Mouse (Mus musculus) G1E (cell line): ENCODE measurements around the gene Itga7. TPM values are rescaled to one million over a fixed set of nuclear protein-coding genes. Genes with fewer than 3 reads are reported as not detected.

ENCODE experiments used
- ATAC-seq: 2 replicates; pipeline ENCODE4 v1.8.0; 2016; ENCODE audit warnings: mild to moderate bottlenecking; ENCODE audit not compliant: insufficient number of reproducible peaks, poor library complexity, low FRiP score, severe bottlenecking; ENCODE audit errors: extremely low read depth
- DNase-seq: peaks from one replicate; pipeline ENCODE4 v3.0.0; 2012; ENCODE audit warnings: low spot score
- H3K27me3 ChIP-seq: 2 replicates; pipeline ENCODE4 v1.6.1; 2012; ENCODE audit warnings: mild to moderate bottlenecking, low read length, inconsistent platforms; ENCODE audit not compliant: insufficient read depth
- H3K36me3 ChIP-seq: replicated peaks from 2 replicates; pipeline ENCODE3; 2012; ENCODE audit warnings: mild to moderate bottlenecking, inconsistent platforms
- H3K4me1 ChIP-seq: 2 replicates; pipeline ENCODE4 v1.6.1; 2012; ENCODE audit warnings: low read depth, low read length, inconsistent platforms, mixed read lengths; ENCODE audit not compliant: insufficient read depth
- H3K4me3 ChIP-seq: 2 replicates; pipeline ENCODE4 v1.5.1; 2012; ENCODE audit warnings: low read depth, mild to moderate bottlenecking, inconsistent platforms, low read length, moderate library complexity, mixed read lengths
- H3K9me3 ChIP-seq: replicated peaks from 2 replicates; pipeline ENCODE4 v1.6.1; 2012; ENCODE audit warnings: inconsistent platforms
- CTCF ChIP-seq: IDR thresholded peaks from 2 replicates; pipeline ENCODE4 v1.5.1; 2012; ENCODE audit warnings: low read depth, low read length, inconsistent platforms, mixed read lengths
- GATA1 ChIP-seq: IDR thresholded peaks from 2 replicates; pipeline ENCODE4 v1.6.1; 2012; ENCODE audit warnings: borderline replicate concordance, low read length, inconsistent platforms, mixed read lengths
- GATA2 ChIP-seq: IDR thresholded peaks from 2 replicates; pipeline ENCODE4 v1.6.1; 2012; ENCODE audit warnings: low read depth, low read length, inconsistent platforms, borderline replicate concordance
- POLR2AphosphoS5 ChIP-seq: IDR thresholded peaks from 2 replicates; pipeline ENCODE4 v1.6.1; 2012; ENCODE audit warnings: low read depth, low read length, inconsistent platforms; ENCODE audit not compliant: insufficient replicate concordance
- TAL1 ChIP-seq: conservative IDR thresholded peaks from 2 replicates; pipeline ENCODE4 v1.6.1; 2012; ENCODE audit warnings: low read depth, low read length, inconsistent platforms, mixed read lengths
- polyA plus RNA-seq: library from polyadenylated mRNA; stranded (reverse); fragments of >175 nt; gene quantifications from 2 replicates; pipeline ENCODE4 v1.2.3, GENCODE M21; 2012
- total RNA-seq, 2 experiments: library from RNA; stranded (forward) in 1 of 2; stranded (reverse) in 1 of 2; fragments of 200-1000 nt in 1 of 2; fragments of >200 nt in 1 of 2; fragmentation: Nextera tagmentation in 1 of 2; gene quantifications; 2 replicates each; pipeline ENCODE4 v1.2.3; 2014 to 2017

Itga7 gene
- total and polyA plus RNA-seq, 3 experiments: 0.02 to 0.33 TPM; not detected in 1

- H3K36me3 ChIP-seq: no peaks in the 10 kb centered on the region
- DNase-seq (no peak), ATAC-seq (no peak)
- peaks cover 29% of the 10 kb centered on the region for H3K4me1 ChIP-seq
- TF ChIP-seq POLR2AphosphoS5 (no peak), TAL1 (no peak), GATA2 (no peak), CTCF (no peak), GATA1 (no peak)
- no peaks in the 10 kb centered on the region for H3K9me3 ChIP-seq
- no peak overlapping the region for H3K4me3 ChIP-seq
- peaks cover 60% of the 10 kb centered on the region for H3K27me3 ChIP-seq
Observed at GRCm38 (mm10) chr10:128892246-128892645, 41.4 kb upstream of the Itga7 start.

- peaks cover 18% of the 10 kb centered on the region for H3K4me1 ChIP-seq
- ATAC-seq (peak; percentile 57; the same call in 1 of the 2 replicates), DNase-seq (peak; percentile 72)
- H3K9me3 ChIP-seq: no peaks in the 10 kb centered on the region
- H3K36me3 ChIP-seq: no peaks in the 10 kb centered on the region
- TF ChIP-seq TAL1: no peak
- TF ChIP-seq CTCF: peak; percentile 48; the same call in 1 of the 2 replicates
- H3K4me3 ChIP-seq: no peak overlapping the region
- peaks cover 53% of the 10 kb centered on the region for H3K27me3 ChIP-seq
Observed at GRCm38 (mm10) chr10:128895437-128895836, 38.2 kb upstream of the Itga7 start.

- TF ChIP-seq GATA1: no peak
- Histone ChIP-seq H3K27me3 (peaks cover 46% of the 10 kb centered on the region), H3K9me3 (no peaks in the 10 kb centered on the region), H3K4me1 (peaks cover 11% of the 10 kb centered on the region), H3K4me3 (no peak overlapping the region), H3K36me3 (no peaks in the 10 kb centered on the region)
- DNase-seq (no peak), ATAC-seq (no peak)
Observed at GRCm38 (mm10) chr10:128895952-128896693, 37.5 kb upstream of the Itga7 start.

GRCm38 (mm10) chr10:128896807-128897206, 36.8 kb upstream of the Itga7 start:
- DNase-seq (no peak), ATAC-seq (no peak)
- no peak for TF ChIP-seq CTCF
- no peak for TF ChIP-seq GATA2
- TF ChIP-seq GATA1: no peak
- TF ChIP-seq POLR2AphosphoS5: no peak
- TF ChIP-seq TAL1: no peak
- Histone ChIP-seq H3K4me3 (no peak overlapping the region), H3K36me3 (no peaks in the 10 kb centered on the region), H3K9me3 (no peaks in the 10 kb centered on the region), H3K4me1 (peaks cover 11% of the 10 kb centered on the region), H3K27me3 (peaks cover 42% of the 10 kb centered on the region)

- no peak overlapping the region for H3K4me3 ChIP-seq
- no peak for ATAC-seq
- no peaks in the 10 kb centered on the region for H3K9me3 ChIP-seq
- no peaks in the 10 kb centered on the region for H3K36me3 ChIP-seq
- peaks cover 38% of the 10 kb centered on the region for H3K27me3 ChIP-seq
- no peak for DNase-seq
- peaks cover 11% of the 10 kb centered on the region for H3K4me1 ChIP-seq
- TF ChIP-seq TAL1 (no peak), GATA1 (no peak), CTCF (no peak), GATA2 (no peak), POLR2AphosphoS5 (no peak)
Observed at GRCm38 (mm10) chr10:128897501-128897900, 36.1 kb upstream of the Itga7 start.

- no peak overlapping the region for H3K4me3 ChIP-seq
- no peaks in the 10 kb centered on the region for H3K36me3 ChIP-seq
- TF ChIP-seq TAL1: no peak
- no peak for TF ChIP-seq POLR2AphosphoS5
- TF ChIP-seq GATA1: no peak
- no peak for TF ChIP-seq CTCF
- ATAC-seq (no peak), DNase-seq (no peak)
- peaks cover 41% of the 10 kb centered on the region for H3K27me3 ChIP-seq
- peaks cover 11% of the 10 kb centered on the region for H3K4me1 ChIP-seq
- no peaks in the 10 kb centered on the region for H3K9me3 ChIP-seq
Observed at GRCm38 (mm10) chr10:128899759-128900490, 33.7 kb upstream of the Itga7 start.
